Mouse (Mus musculus): ENCODE data around the gene Hdac9. TPM values are rescaled to one million over a fixed set of nuclear protein-coding genes. Genes with fewer than 3 reads are reported as not detected.
A peak's percentile ranks its signal among the peaks of the same experiment; 100 is the strongest.

Gene Hdac9
- total RNA-seq (2021): 10 to 100 TPM; 53.9 to 60.0 TPM
- long read RNA-seq, full-length matches to known transcripts: 1 of 8 reads
- long read RNA-seq, partial matches to known transcripts: 1 of 8 reads
- long read RNA-seq, other reads (novel, unspliced or antisense): 6 of 8 reads

DNA sequence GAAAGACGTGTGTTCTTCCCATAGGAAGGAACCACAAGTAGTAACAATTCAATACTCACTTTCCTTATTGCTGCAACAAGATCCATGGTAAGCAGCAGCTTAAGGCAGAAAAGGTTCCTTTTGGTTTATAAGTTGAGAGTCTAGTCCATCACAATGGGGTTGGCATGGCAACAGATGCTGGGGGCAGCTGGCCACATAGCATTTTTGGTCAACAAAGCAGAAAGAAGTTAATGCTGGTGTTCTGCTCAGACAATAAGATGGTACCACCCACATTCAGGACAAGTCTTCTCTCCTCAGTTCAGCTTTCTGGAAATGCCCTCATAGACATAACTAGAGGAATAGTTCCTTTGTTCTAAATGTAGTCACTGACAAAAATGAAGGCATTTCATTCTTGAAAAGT, at the start of gene Hdac9:
Gene Hdac9 (minus strand): TSS at position 101 of the 400 bp plus-strand sequence.
- no peak for DNase-seq (ENCODE audit: low spot score in 2 of 2)

DNA sequence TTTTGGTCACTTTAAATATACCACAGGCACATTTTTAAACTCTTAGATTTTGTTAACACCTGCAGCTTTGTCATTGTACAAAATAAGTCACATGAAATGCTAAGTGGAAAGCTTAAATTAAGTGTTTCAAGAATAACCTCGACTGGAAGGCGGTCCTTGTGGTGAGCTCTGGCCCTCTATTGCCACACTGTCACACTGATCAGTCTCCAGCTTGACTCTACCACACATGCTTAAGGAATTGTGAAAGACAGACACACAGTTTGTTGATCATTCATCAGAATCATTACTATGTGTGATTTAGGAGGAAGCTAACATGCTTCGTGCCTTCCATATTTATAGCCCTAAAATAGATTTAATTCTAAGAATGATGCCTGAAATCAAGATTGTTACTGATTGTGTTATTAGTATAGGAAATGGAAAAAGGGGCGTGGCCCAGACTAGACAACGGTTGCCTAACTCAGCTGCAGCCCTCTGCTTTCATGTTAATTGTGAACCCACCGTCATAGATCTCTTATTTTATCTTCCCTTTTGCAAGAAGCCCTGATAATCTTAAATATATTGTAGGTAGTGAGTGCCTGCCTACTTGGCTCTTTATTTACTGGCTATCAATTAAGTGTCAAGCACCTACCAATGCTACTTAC, 32.3 kb upstream of the Hdac9 start:
- DNase-seq (ENCODE audit: low spot score in 2 of 2): no peak

DNA sequence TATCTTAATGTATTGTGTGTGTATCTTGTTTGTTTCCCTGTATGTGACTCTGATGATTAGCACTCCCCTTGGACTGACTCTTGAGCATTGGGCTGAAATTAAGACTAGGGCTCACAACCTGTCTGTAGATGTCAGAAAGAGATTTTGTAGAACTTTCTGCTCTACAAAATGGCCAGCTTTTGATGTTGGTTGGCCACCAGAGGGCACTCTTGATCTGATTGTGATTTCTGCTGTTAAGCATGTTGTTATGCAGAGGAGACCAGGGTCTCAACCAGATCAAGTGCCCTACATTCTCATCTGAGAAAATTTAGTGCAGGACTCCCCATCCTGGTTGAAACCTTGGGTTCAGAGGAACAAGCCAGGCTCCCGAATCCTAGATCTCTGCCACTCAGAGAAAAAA, 21.0 kb upstream of the Hdac9 start:
- peak; percentile 10 to 18 for DNase-seq (ENCODE audit: low spot score in 2 of 2)

DNA sequence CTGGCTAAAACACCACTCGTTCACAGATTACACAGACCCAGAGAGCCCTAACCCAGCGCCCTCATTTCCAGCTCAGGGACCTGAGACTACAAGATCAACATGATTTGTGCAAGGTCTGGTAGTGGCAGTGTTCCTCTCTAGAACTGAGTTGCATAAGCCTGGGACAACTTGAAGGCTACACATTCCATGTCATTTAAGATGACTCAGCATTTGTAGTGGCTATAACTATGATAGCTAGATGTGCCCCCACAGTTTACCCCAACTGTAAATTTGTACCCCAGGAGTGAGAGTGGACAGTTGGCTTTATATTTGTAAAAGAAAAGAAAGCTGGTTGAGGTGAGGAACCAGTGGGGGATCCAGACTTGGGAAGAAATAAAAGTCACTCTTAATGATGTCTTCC, 8.9 kb downstream of the Hdac9 start:
- DNase-seq (ENCODE audit: low spot score in 2 of 2): no peak

DNA sequence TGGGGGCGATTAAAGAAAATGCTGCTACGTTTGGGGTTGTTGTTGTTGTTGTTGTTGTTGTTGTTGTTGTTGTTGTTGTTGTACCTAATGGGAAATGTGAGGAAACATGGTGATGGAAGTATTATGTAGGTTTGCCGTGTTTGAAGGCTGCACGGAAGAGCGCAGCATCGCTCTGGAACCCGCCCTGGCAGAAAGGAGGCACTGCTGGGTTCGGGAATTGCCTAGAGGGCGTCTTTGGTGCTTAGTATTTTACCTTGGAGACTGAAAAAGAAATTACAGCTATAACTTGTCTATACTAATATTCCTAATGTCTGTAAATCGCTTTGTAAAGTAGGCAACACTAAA, 9.4 kb downstream of the Hdac9 start:
- DNase-seq (ENCODE audit: low spot score in 2 of 2): peak; percentile 12 to 42

DNA sequence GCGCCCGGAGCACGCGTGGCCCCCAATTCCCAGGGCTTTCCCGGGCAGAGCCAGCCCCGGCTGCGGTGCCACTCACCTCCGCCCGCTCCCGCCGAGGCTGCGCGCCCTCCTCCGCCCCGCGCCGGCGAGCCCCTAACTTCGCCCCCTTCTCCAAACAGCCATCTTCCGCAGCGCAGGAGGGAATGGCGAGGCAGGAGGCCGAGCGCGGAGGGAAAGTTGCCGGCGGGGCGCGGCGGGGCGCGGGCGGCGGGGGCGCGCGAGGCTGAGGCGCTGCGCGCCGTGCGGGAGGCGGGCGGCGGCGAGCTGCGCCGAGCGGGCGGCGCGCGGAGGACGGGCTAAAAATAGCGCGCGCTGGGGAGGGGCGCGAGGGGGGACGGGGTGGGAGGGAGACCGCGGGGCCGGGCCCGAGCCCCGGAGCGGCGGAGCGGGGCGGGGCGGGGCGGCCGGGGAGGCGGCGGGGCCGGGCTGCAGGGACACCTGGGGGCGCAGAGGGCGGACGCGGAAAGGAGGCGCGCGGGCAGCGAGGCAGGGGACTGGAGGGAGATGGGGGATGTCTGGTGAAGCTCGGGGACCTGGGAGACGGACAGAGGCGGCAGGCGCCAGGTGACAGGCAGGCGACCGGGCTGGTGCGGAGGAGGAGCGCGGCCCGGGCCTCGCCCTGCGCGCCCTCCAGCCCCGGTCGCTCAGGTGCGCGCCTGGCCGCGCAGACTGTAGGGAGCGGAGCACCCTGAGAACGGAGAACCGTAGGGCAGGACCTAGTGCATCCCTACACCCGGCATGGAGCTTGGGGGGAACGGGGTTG, 10.0 kb downstream of the Hdac9 start:
- peak; percentile 35 to 54 for DNase-seq (ENCODE audit: low spot score in 2 of 2)

DNA sequence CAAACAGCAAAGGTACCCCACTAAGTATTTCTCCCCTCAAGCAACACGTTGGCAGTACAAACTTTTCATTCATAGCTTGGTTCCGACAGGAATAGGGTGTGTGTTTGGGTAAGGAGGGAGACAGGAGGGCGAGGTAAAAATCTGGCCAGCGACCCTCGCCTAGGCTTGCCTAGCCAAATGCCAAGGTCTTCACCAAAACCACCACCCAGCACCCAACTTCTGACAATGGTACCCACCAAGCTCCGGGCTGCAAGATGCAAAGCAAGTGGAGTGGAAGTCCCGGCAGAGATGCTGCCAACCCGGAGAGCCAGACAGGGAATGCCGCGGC, 10.6 kb downstream of the Hdac9 start:
- peak in 1 of 2 experiments; percentile 4 for DNase-seq (ENCODE audit: low spot score in 2 of 2)

DNA sequence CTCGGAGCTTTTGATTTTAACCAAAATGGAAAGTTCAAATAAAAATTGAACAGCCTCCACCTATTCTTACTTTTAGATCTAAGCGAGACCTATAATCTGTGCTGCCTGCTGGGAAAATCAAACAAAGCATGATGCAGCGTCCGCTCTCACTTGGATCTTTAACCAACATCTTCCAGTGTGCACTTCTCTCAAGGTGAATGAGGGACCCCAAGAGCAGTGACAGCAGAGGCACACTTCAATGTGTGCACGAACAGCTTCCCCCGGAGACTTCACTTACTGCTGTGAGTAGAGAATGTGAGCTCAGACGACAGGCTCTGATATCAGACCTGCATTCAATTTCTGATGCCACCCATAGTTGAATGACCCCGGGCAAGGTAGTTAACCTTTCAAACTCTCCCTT, 16.7 kb downstream of the Hdac9 start:
- no peak for DNase-seq (ENCODE audit: low spot score in 2 of 2)

DNA sequence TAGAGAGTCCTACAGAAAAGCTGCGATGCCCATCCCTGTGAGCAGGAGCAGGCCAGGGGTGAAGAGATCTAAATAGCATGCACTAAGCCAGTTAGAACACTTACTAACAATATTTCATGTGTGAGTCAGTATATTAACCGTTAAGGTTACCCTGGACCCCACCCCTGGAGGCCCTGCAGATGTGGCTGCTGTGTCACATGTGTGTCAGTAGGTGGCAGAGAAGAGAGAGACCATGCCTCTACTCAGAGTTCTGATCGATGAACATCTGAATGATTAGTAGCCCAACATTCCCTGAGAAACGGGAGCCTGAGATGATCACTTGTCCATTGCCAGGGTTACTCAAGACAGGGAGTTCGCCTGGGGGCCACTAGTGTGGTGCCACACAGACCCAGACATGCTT, 22.0 kb downstream of the Hdac9 start:
- DNase-seq (ENCODE audit: low spot score in 2 of 2): no peak

DNA sequence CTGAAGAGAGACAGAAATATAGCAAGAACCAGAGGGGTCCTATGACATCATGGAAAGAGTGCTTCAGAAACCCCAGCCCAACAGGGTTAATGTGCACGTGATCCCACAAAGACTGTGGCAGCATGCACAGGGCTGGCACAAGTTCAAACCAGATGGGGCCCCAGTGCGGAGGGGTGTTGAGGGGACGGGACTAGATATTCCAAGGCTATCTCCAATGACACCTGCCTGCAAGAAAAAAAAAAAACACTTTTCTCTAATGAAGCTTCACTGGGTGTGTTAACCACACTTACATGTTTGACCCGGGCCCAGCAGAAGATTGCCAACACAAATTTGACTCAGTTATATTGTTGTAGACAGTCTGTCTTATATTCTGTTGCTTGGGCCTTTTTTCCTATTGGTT, 28.2 kb downstream of the Hdac9 start:
- no peak for DNase-seq (ENCODE audit: low spot score in 2 of 2)

DNA sequence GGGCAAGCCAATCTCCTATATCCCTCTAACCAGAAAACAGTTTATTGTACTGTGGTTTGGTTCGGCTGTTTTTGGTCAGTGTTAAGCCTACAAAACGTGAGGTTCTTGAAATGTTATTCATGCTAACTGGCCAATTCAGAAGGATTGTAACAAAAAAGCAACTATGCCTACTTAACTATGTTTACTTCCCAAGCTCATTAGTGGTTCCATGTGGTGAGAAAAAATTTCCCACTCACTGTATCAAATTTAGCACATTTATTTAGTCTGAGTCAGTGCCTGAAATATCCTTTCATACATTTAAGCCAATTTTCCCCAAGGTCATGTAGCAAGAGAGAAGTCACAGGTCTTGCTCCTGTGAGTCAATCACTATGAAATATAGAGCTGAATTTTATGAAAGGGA, 42.0 kb downstream of the Hdac9 start:
- DNase-seq (ENCODE audit: low spot score in 2 of 2): no peak

DNA sequence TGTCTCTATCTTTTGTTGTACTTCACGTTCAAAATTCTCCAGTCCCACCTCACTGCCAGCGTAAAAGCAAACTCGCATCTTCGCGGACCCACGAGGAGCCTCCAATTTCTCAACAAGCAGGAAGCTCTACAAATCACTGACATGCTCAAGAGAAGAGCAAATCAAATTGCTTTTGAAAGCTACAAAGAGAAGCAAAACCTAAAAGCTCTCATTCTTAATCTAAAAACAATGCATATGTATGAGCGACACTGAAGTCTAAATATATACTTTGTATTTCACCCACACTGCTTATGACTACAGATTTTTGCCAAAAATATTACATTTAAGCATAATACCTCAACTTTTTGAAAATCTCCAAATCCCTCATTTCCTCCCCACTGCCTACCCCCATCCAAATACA, 45.9 kb downstream of the Hdac9 start:
- no peak for DNase-seq (ENCODE audit: low spot score in 2 of 2)

DNA sequence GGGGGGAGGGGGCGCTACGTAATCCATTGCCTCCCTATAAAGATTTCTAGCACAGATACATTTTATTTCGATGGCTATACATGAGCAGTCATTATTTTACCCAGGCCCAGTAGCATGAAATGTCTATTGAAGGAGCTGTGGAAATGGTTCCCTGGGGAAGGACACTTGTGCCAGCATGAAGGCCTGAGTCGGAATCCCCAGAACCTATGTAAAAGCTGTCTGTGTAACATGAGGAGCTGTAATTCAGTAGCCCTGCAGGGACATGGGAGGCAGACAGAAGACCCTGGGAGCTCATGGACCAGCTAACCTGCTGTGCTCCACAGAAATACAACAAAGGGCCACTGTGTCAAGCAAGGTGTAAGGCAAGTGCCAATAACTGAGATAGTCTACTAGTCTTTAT, 75.7 kb downstream of the Hdac9 start:
- no peak for DNase-seq (ENCODE audit: low spot score in 2 of 2)

DNA sequence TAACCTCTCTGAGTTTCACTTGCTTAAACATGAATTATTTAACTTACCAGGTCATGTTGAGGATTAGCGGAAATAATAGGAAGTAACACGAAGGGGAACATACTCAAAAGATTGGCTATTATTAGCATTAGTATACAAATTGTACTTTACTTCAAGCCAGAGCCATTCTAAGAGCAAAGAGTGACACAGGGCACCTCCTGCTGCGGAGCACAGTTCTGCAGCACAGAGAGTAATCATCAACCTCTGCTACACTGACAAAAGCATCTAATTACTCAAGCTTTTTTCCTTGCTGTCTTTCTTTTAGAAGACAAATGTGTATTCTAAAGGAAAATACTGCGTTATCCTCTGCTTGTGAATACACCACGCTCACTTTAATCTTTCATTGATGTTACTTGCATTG, 79.6 kb downstream of the Hdac9 start:
- no peak for DNase-seq (ENCODE audit: low spot score in 2 of 2)

DNA sequence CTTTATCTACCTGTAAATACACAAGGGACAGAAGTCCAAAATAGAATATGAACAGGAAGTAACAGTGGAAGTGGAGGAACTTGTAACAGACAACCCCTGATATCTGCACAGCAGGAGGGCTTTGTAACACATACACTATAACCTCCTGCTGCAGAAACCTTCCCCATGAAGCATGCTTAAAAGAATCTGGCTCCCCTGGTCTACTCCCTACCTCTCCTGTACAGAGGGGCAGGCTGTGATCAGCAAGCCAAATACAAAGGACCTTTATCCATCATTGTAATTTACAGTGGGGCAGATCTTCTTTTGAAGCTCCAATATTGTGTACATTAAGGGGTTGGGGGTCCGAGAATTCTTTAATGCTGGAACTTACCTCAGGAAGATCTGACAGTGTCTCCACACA, 80.0 kb downstream of the Hdac9 start:
- no peak for DNase-seq (ENCODE audit: low spot score in 2 of 2)

DNA sequence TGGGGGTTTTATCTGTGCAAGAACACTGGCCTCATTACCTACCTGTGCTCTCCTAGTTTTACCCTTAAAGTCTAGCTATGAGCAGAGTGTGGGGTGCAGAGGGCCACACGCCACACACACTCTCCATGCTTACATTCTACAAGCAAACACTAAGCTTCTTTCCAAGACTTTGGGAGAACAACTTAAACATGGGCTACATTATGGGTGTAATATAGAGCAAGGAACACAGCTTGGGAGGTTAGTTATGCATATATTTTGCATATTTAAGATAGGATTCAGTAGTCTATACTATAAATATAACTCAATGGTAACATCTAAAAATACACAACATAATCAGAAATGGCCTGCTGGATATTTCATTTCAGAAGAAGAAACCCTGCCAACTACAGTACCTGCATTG, 80.8 kb downstream of the Hdac9 start:
- no peak for DNase-seq (ENCODE audit: low spot score in 2 of 2)

DNA sequence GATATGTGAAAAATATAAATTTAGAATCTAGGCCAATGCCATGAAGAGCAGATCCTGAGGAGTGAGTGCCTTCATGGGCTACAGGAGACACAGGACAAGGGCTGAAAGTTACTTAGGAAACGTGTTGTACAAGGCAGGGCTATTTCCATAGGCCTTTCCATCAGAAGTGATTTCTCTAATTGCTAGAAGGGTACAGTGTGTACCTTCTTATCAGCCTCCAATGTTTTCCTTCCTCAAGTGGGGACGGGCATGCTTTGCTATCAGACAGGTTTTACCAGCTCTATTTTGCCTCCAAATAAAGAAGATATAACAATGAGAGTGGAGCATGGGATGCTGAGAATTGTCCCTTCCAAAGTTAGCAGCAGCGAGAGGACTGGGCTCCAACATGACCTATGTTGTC, 81.4 kb downstream of the Hdac9 start:
- no peak for DNase-seq (ENCODE audit: low spot score in 2 of 2)

DNA sequence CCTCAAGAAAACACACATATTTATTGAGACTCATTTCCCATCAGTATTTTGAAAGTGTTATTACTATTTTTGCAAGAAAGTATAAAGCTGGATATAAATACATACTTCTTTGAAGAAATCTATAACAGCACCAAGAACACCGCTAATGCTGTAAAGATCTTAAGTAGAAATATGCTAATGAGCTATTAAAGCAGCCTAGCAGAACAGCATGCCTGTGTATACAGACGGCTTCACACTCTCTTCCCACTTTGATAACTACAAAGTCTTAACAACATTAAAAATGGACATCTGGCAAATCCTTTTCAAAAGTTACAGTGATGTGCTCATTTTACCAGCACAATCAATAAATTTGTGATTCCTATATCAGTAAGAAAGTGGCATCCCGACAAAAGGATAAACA, 88.2 kb downstream of the Hdac9 start:
- no peak for DNase-seq (ENCODE audit: low spot score in 2 of 2)

DNA sequence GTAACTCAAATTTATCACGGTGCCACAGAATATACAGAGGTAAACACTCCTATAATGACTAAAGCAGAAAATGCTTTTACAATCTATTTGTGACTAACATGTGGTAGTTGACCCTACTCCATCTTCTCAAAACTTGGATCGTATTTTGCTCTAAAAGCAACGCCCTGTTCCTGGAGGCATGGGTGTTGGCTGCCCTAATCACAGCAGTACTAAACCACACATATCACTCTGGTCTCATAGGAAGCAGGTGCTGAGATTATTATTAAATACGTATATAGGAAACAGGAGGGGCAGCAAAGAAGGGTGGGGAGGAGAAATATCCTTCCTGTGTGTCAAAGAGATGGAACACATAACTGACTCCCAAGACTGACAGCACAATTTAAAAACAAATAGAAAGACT, 90.0 kb downstream of the Hdac9 start:
- DNase-seq (ENCODE audit: low spot score in 2 of 2): no peak

DNA sequence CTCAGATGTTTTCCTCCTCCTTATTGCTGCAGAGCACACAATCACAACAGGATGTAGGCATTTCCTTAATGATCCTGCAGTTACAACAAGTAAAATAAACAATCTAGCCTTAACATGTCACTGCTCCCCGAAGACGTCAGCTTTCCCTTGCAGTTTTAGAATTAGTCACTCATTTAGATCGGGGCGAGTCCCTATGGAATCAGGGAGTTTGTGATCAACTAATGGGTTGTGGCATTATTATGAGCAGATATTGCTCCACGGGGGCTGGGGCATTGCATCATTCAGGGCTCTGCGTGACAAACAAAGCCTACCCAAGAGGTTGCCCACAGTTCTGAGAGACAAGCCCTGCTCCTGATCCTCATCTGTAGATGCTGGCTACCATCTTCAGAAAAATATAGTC, 96.7 kb downstream of the Hdac9 start:
- no peak for DNase-seq (ENCODE audit: low spot score in 2 of 2)

DNA sequence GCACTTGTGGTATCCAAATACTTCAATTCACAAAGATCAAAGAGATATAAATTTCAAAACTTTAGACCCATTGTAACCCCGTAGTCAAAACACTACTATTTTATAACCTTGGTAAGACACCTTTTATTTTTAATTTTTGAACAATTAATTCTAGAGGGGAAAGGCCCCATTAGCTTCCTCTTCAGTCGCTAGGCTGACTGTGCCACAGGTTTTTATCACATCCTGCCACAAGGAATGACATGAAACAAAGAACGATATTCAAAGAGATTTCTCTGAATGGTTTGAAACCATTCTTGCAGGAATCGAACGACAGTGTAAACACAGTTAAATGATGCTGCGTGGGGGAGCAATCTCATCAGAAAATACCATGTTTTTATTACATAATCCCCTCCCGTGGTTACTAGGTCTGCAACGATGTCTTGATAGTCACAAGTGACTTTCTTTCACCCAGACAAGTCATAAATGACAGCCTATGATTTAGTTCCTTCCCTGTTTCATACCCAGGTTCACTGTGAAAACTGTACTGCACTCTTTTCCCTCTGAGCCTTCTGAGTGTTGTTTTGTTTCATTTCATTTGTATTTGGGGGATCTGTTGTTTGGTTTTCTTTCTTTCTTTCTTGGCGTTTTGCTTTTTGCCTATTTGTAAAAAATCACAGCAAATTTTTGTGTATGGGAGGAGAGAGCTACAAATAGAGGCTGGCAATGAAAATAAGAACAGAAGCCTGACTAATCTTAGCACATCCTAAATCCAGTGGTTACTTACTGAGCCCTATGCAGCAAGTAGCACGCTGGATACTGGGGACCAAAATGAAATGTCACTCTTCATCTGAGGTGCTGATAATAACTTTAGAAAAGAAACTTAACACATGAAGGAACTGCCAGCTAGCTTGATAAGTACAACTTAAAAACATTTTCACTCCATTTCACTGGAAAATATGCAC, 105.0 kb downstream of the Hdac9 start:
- no peak for DNase-seq (ENCODE audit: low spot score in 2 of 2)

DNA sequence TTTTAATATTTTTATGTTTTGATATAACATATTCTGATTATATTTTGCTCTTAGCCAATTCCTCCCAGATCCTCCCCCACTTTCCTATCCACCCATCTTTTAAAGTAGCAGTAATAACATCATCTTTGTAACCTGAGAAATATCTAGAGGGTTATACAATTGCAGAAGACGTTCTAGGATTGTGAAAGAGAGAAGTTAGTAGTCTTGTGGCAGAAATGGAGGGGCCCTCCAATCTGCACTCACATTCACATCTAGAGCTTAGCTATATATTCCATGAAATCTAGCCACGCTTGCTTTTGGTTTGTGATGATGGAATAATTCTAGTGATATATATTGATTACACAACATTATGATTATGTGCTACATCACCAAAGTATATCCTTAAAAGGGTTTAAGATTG, 106.7 kb downstream of the Hdac9 start:
- DNase-seq (ENCODE audit: low spot score in 2 of 2): no peak

All from layer of hippocampus, postnatal 10 days (tissue).